Mouse (Mus musculus) adrenal gland, postnatal 14 days (tissue): Measurements from ENCODE around the gene Ttc30a2. TPM values are rescaled to one million over a fixed set of nuclear protein-coding genes. Genes with fewer than 3 reads are reported as not detected.
"Not testable (repeated sequence)": the region's sequence is repeated elsewhere in the genome, so short reads cannot be mapped to it uniquely, and the experiment has no call there.

Experiments used
- DNase-seq: peaks from one replicate; pipeline ENCODE4 v3.0.0; 2021; ENCODE audit warnings: mixed read lengths
- total RNA-seq: library from RNA; stranded (reverse); gene quantifications from 2 replicates; pipeline ENCODE4 v1.2.3, GENCODE M21; 2021

The Ttc30a2 gene
- total RNA-seq, 1 experiment from 2014 or later, result 0.44 TPM

- DNase-seq, result not testable (repeated sequence)
Observed at GRCm38 (mm10) chr2:75980933-75981439, 3.0 kb upstream of the Ttc30a2 start.

- not testable (repeated sequence) for DNase-seq
Observed at GRCm38 (mm10) chr2:75976070-75976469, 1.9 kb downstream of the Ttc30a2 start.

GRCm38 (mm10) chr2:75974131-75974530 is 3.8 kb downstream of the Ttc30a2 start:
- no peak for DNase-seq

GRCm38 (mm10) chr2:75964972-75965371 is 13.0 kb downstream of the Ttc30a2 start:
- peak; percentile 75 for DNase-seq

DNA sequence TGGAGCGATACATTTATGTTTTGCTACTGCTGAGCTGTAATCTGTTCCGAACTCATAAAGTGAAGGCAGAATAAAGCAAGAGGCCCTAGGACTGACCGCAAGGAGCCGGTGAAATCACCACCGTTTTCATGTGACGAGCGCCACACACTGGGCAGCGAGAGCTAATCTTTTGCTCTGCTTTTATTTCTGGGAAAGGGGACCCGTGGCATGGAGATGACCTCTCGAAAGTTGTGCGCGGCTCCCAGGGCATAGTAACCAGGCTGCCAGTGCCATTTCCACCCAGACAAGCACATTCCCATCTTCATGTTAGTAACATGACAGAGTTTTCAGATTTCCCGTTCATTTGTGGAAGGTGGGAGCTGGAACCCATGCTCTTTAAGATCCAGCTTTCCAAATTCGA is 13.5 kb downstream of the Ttc30a2 start:
- DNase-seq, result peak; percentile 90

DNA sequence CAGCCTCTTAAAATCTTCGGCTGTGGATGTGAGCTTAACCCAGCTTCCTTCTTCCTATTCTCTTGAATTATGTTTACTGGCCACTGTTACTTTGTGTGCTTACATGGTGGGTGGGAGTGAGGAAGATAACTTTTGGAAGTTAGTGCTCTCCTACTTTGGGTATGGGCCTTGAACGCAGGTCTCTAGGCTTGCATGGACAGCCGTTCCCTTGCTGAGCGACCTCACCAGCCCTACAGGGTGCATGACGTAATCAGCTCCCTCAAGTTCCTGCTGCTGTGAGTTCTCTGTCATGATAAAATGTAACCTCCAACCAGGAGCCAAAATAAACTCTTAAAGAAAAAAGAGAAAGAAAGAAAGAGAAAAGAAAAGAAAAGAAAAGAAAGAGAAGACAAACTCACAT is 13.9 kb downstream of the Ttc30a2 start:
- DNase-seq, result peak; percentile 34

- DNase-seq, result no peak
Observed at GRCm38 (mm10) chr2:75963211-75963840, 14.6 kb downstream of the Ttc30a2 start.

DNA sequence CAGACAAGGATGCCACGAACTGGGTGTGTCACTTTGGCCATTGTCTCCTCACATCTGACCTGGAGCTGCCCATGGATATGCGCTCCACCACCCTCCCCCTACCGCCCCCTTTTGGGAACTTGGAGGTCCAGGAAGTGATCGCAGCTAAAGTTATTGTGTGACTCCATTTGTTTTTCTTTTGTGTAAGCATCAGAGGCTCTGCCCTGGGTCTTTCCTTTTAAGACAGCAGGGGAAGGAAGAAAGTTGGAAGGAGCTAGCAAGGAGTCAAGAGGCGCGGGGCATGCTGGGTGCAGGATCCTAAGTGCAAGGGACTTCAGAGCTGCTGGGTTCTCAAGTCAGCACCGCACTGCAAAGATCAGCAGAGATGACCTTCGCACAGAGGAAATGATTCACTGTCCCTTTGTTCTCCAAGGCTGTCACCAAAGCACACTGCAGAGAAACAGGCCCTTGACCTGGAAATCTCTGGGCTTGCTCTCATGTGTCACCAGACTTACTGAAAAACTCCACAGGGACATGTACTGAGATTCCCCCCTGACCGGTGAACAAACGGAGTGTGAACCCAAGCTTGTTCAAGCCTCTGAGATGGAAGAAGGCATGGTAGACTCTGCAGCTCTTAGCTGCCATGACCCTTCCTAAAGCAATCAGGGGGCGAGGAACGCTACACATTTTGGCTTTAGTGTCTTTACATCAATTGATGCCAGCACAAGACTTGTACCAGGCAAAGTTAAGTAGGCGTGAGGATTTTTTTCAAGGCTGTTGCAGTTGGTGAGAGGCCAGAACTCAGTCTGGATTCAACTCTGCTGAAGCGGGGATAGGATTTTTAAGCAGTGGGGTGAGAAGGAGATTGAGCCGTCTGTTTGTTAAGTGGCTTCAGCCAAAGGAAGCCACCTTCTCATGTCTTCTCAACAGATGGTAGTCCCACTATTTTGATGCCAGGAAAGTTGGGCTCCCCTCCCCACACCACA is 17.3 kb downstream of the Ttc30a2 start:
- peak; percentile 83 for DNase-seq

DNA sequence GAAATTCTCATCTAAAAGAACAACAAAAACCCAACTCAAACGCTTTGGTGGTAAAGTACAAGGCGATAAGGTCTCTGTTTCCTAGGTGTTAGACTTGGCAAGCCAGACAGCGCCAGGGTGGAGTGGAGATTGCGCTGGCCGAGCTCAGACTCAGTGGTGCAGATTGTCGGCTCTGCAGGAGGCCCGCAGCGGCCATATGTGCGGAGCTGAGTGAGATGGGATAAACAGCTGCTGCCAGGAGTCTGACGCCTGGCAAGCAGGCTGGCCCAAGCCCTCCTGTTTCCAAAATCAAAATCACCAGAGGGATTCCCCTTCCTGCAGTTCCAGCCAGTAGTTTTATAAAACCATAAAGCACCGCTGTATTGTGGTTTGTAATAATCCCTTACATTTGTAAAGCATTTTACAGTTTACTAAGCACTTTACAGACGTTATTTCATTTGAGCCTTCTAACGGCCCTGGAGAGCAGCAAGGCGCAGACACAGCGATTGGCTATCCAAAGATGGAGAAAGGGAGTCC is 18.1 kb downstream of the Ttc30a2 start:
- DNase-seq, result peak; percentile 20

DNA sequence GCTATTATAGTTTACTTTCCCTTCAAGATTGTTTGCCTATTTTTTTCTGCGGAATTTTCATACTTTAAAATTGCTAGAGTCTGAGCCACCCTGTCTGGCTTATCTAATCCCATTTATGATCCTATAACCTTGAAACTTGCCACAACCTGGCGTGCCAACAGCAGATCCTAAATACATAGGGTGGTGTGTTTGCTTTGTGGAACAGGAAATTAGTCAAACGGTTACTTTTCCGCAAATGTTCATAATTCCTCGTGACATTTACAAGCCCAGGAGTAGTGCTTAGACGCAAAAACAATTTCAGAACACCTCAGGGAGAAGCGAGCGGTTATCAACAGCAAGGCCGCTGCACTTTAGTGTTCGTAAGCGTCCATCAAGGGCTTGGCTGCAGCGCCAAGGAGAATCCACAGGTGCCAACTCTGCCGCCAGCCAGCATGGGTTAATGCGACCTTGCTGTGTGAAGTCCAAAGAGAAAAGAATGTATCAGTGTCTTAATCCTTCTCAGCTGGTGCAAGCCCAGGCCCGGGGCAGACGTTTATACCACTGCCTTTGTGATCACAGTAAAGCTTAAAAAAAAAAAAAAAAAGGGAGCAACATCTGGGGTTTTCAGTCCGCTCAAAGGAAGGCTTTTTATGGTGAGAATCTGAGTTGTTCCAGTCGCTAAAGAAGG is 18.7 kb downstream of the Ttc30a2 start:
- DNase-seq, result peak; percentile 43

DNA sequence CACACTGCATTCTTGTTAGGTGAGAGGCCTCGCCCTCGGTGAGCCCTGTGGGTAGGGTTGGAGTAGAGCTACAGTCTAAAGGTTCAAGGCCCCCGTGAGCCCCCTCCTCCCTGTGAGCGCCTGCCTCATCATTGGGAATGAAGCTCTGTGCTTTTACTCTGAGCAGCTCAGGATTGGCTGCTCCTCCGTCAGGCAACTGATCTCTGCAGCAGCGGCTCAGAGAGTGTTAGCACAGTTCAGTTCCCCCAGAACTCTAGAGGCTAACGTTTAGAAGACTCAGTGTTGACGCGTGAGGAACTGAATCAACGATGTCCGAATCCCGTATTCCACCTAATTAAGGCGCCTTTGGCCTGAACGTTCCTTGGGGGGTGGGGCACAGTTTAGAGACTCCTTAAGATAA is 22.3 kb downstream of the Ttc30a2 start:
- no peak for DNase-seq

GRCm38 (mm10) chr2:75953320-75953719 is 24.6 kb downstream of the Ttc30a2 start:
- DNase-seq, result no peak

GRCm38 (mm10) chr2:75950685-75951084 is 27.3 kb downstream of the Ttc30a2 start:
- no peak for DNase-seq

DNA sequence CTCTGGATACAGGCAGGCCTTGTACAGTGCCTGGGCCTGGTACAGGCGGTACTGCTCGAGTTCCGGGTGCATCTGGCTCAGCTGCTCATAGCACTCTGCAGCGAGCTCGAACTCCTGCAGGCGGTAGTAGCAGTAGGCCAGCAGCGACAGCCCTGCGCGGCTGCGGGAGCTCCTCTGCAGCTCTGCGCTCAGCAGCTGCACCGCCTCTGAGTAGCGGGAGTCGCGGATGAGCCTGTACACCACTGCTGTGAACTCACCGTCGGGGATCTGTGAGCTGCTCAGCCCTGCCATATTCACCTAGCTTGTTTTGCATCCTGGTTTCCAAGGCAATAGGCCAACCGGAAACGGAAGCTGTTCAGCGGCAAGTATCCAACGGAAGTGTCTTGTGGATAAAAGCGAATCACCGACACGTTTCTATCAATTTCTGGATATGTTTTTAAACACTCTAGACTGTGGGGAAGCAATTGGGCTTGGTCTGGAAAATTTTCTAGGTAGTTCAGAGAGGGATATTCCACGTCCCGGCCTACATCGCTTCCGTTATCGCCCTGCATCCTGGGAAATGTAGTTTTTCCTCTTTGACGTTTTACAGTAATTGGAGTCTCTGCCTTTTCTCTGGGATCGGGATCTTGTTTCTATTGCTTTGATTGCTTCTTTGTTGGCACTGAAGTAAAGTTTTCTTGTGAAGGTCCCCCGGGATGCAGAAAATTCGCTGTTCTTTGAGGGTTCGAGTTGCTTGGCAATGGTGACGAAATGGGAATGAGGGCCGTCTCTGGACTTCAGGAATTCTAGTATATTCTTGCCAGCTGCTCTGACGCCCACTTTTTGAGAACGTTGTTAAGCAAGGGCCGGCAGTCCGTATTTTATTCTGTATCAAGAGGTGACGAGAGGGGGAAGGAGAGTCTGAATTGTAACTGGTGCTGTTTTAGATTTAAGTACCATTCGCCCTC is 39.6 kb downstream of the Ttc30a2 start, which contains the start of gene Ttc30b:
Gene Ttc30b, minus strand, starts transcription at position 469 of the 947 bp plus-strand sequence.
- peak; percentile 89 for DNase-seq

GRCm38 (mm10) chr2:75937520-75938116 is 40.4 kb downstream of the Ttc30a2 start:
- peak; percentile 50 for DNase-seq

DNA sequence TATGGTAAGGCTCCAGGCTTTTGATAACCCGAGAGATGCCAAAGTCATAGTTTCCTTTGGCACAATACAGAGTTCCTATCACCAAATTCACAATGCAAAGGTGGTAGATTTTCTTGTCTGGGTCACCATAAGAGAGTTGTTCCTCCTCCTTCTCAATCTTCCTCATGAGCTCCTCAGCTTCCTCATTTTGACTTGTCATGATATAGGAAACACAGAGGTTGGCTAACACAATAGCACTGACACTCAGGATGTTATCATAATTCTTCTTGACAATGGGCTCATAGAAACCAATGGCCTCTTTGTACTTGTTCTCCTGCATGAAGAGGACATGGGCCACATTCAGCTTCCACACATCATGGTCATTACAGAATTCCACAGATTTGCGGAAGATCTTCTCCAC is 41.3 kb downstream of the Ttc30a2 start:
- not testable (repeated sequence) for DNase-seq

- peak; percentile 12 for DNase-seq
Observed at GRCm38 (mm10) chr2:75933541-75933940, 44.4 kb downstream of the Ttc30a2 start.

DNA sequence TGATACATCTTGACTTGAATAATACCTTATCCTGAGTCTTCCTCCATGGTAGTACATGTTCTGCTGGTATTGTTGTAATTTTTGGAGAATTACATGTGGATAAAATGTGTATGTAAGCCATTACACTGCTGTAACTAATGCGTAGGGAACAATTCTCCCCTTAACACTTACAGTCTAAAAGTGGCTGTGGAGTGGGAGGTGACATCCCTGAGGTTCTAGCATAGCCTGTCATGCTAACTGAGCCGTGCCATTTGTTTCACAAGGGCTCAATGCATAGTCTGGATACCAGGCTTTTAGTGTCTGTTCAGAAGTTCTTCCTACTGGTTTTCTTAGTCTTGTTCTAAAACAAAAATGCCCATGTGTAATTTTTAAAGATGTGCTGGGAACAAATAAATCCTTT is 47.0 kb downstream of the Ttc30a2 start:
- DNase-seq, result no peak

DNA sequence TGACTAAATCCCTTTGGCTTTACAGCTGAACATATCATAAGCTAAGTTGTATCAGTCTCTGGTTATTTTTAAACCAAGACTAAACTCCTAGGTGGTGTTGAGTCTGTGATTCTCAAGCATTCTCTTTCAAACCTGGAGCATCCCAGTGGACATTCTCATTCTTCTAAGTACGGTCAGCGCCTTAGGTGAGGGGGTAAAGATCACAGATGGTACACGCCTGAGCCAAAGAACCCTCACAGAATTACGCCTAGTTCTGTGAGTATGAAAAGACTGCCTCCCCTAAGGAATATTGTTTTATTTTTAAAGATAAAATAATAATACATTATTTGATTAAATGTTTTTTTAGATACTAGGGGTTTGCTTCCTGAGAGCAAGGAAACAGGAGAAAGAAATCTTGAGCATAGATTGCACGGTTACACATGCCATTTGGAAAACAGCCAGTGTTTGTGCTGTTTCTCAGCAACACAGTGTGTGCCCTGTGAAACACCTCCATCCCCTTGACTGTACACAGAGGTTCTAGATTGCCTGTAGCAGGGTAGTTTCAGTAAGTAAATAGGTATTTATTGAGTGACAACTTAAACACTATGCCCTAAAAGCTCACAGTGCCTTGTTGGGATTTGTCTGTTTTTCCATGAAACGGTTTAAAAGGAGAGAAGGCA is 48.1 kb downstream of the Ttc30a2 start:
- DNase-seq, result no peak

GRCm38 (mm10) chr2:75929141-75929540 is 48.8 kb downstream of the Ttc30a2 start:
- DNase-seq, result no peak
